8 mouse cellular contexts compared by ENCODE assay signal in the genomic region with DNA sequence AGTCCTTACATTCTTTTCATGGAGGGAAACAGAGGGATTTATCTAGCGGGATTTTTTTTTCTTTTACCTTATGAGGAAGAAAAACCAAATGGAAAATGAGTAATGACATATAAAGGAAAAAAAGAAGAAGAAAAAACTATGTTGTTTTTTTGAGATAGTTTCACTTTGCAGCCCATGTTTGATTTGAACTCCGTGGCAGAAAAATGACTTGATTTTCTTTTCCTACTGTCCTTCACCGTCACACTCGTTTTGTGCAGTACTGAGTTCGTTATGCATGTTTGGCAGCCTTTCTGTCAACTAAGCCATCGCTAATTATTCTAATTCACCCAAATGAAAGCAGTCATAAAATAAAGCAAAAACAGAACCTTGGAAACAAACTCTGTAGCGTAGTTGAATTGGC. TPM values are rescaled to one million over a fixed set of nuclear protein-coding genes. Genes with fewer than 3 reads are reported as not detected.
DNase-seq lines count a peak whose midpoint lies in the region; ATAC-seq and TF ChIP-seq lines count a peak whose summit lies in the region.

No protein-coding gene starts in this region.

- peaks cover 9% of the 10 kb centered on the region for H3K4me1 ChIP-seq in testis, adult 2 months (ENCODE audit: control insufficient read depth, insufficient read depth, low read length)
- H3K4me1 ChIP-seq in liver, embryonic 11.5 days (replicated peaks; ENCODE audit: control insufficient read depth, insufficient read depth, low read length) = peaks cover 20% of the 10 kb centered on the region

- H3K9me3 ChIP-seq in liver, embryonic 11.5 days (ENCODE audit: control insufficient read depth, low read length) = no peaks in the 10 kb centered on the region

- DNase-seq in embryo, embryonic 10.5 days (ENCODE audit: low spot score) = peak; percentile 8
- no peak for DNase-seq in embryo, embryonic 11 days
- DNase-seq in testis, postnatal 14 days (ENCODE audit: low spot score) = no peak
- no peak for DNase-seq in liver, embryonic 11.5 days (ENCODE audit: low spot score)
- DNase-seq in ovary, adult 18-20 months (ENCODE audit: low spot score) = no peak

- no peak for TF ChIP-seq POLR2A in testis, adult 2 months (IDR thresholded peaks at IDR 0.05; ENCODE audit: control insufficient read depth, low read depth, low read length)

- ATAC-seq in liver, embryonic 11.5 days (replicated peaks; ENCODE audit: low FRiP score) = no peak
- ATAC-seq in monocyte, adult 5-6 weeks (replicated peaks; ENCODE audit: insufficient number of reproducible peaks, low FRiP score, low TSS enrichment, poor library complexity, severe bottlenecking) = no peak
- no peak for ATAC-seq in erythroid progenitor cell, adult 5-6 weeks (replicated peaks; ENCODE audit: low FRiP score, poor library complexity, severe bottlenecking)

- H3K9ac ChIP-seq in liver, embryonic 11.5 days (ENCODE audit: low read depth, low read length) = peak overlapping the region; percentile 91

- no peaks in the 10 kb centered on the region for H3K36me3 ChIP-seq in testis, adult 2 months (ENCODE audit: control insufficient read depth, insufficient read depth, low read length)
- no peaks in the 10 kb centered on the region for H3K36me3 ChIP-seq in liver, embryonic 11.5 days (ENCODE audit: control insufficient read depth, insufficient read depth, low read length)

- WGBS in liver, embryonic 11.5 days = 16% methylated on average over 7 of the region's 7 CpGs

- H3K4me2 ChIP-seq in liver, embryonic 11.5 days = peak overlapping the region; percentile 72

- no peak overlapping the region for H3K27ac ChIP-seq in testis, adult 2 months (ENCODE audit: control insufficient read depth, insufficient read depth, low read depth, low read length)
- no peak overlapping the region for H3K27ac ChIP-seq in liver, embryonic 11.5 days (ENCODE audit: low read depth, low read length)

- H3K27me3 ChIP-seq in testis, adult 2 months (ENCODE audit: control insufficient read depth, insufficient read depth, low read length) = no peaks in the 10 kb centered on the region
- peaks cover 11% of the 10 kb centered on the region for H3K27me3 ChIP-seq in liver, embryonic 11.5 days (replicated peaks; ENCODE audit: control insufficient read depth, insufficient read depth, low read length)

- TF ChIP-seq CTCF in testis, adult 2 months (IDR thresholded peaks at IDR 0.05; ENCODE audit: control insufficient read depth, insufficient read depth, insufficient replicate concordance, low read depth, low read length) = no peak

- peak overlapping the region; percentile 77 for H3K4me3 ChIP-seq in testis, adult 2 months (ENCODE audit: control insufficient read depth, low read depth, low read length)
- peak overlapping the region; percentile 80 for H3K4me3 ChIP-seq in liver, embryonic 11.5 days (ENCODE audit: low read depth, low read length)

RNA-seq across cellular contexts. Expression of gene Zfp292, which starts 4.5 kb away (rescaled TPM):
- polyA plus RNA-seq in testis, adult 2 months (2012; rRNA removed) = 1.1 and 1.3 TPM in 2 replicates
- polyA plus RNA-seq in liver, embryonic 11.5 days (2014; fragmentation: Nextera tagmentation; extraction: Ambion mirVana) = 16.2 and 16.8 TPM in 2 replicates
- 37.5 to 73.6 TPM (median 44.9 TPM) in 3 replicates for total RNA-seq in monocyte, adult 5-6 weeks (2017)
- total RNA-seq in erythroid progenitor cell, adult 5-6 weeks (2015; ENCODE audit: low replicate concordance) = 17.3 and 20.5 TPM in 2 replicates
- 22.9 and 23.9 TPM in 2 replicates for total RNA-seq in erythroid progenitor cell, adult 5-6 weeks (2017; ENCODE audit: low replicate concordance)

RNA-seq across cellular contexts. Expression of gene Cga, which starts 6.3 kb away (rescaled TPM):
- polyA plus RNA-seq in testis, adult 2 months (2012; rRNA removed) = not detected in 2 replicates
- 0.29 TPM in 1 of 2 replicates, not detected in the other for polyA plus RNA-seq in liver, embryonic 11.5 days (2014; fragmentation: Nextera tagmentation; extraction: Ambion mirVana)
- 1.9 TPM in 1 of 3 replicates, not detected in the others for total RNA-seq in monocyte, adult 5-6 weeks (2017)
- total RNA-seq in erythroid progenitor cell, adult 5-6 weeks (2015; ENCODE audit: low replicate concordance) = not detected in 2 replicates
- not detected in 2 replicates for total RNA-seq in erythroid progenitor cell, adult 5-6 weeks (2017; ENCODE audit: low replicate concordance)
